Mouse (Mus musculus) bone marrow macrophage, adult 2 months (primary cell): Measurements from ENCODE around the gene Zfp326.

ENCODE experiments used
- CTCF ChIP-seq: IDR thresholded peaks from 2 replicates; pipeline ENCODE4 v1.5.1; 2012; ENCODE audit warnings: low read depth, mild to moderate bottlenecking, low read length, moderate library complexity
- POLR2A ChIP-seq: IDR thresholded peaks from 2 replicates; pipeline ENCODE4 v1.6.1; 2012; ENCODE audit warnings: mild to moderate bottlenecking, low read depth, low read length, borderline replicate concordance

DNA sequence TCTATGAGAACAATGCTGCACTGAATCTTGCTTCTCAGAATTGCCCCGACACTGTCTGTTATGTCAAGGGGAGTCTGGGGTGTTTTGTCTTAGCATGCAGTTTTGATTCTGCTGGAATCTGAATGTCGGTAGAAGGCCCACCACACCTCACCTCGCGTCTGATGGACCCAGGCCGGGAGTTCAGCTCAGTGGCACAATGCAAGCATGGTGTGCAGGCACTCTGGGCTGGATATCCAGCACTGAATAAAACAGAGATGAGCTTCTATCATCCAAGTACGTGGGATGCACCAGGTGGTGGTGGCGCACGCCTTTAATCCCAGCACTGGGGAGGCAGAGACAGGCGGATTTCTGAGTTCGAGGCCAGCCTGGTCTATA is 15.9 kb upstream of the Zfp326 start:
- TF ChIP-seq POLR2A = no peak
- TF ChIP-seq CTCF = no peak
